Mouse (Mus musculus): ENCODE data around the gene Nt5dc3.

- TF ChIP-seq CTCF (IDR thresholded peaks at IDR 0.05; ENCODE audit: borderline replicate concordance, insufficient read depth, low read length): no peak
- no peak for TF ChIP-seq POLR2A (IDR thresholded peaks at IDR 0.05; ENCODE audit: low read depth, low read length)
These were observed 47.2 kb downstream of the Nt5dc3 start for GRCm38 (mm10) chr10:86825871-86826522.

Measured in embryonic fibroblast, embryonic 13.5 days (primary cell).